Mouse (Mus musculus) neural tube, embryonic 15.5 days (tissue): Measurements from ENCODE around the gene Rad9a. TPM values are rescaled to one million over a fixed set of nuclear protein-coding genes. Genes with fewer than 3 reads are reported as not detected.
A peak's percentile ranks its signal among the peaks of the same experiment; 100 is the strongest.

Experiments
- ATAC-seq: fragments of 200-750 bp; cut with Nextera tagmentation; 2 replicates; pipeline ENCODE4 v1.8.0; 2017; ENCODE audit warnings: mild to moderate bottlenecking, moderate TSS enrichment, moderate library complexity; ENCODE audit not compliant: low FRiP score
- H3K27ac ChIP-seq: fragments of 300-500 bp; sonication (generic); replicated peaks from 2 replicates; pipeline ENCODE4 v1.5.1; 2015; ENCODE audit warnings: mild to moderate bottlenecking, inconsistent platforms
- H3K27me3 ChIP-seq: fragments of 300-500 bp; sonication (generic); replicated peaks from 2 replicates; pipeline ENCODE4 v1.6.1; 2015; ENCODE audit warnings: inconsistent platforms
- H3K36me3 ChIP-seq: fragments of 300-500 bp; sonication (generic); 2 replicates; pipeline ENCODE4 v1.6.1; 2015; ENCODE audit warnings: inconsistent platforms
- H3K4me1 ChIP-seq: fragments of 300-500 bp; sonication (generic); 2 replicates; pipeline ENCODE4 v1.6.1; 2015; ENCODE audit warnings: inconsistent platforms
- H3K4me2 ChIP-seq: fragments of 300-500 bp; sonication (generic); 2 replicates; pipeline ENCODE4 v1.6.1; 2015; ENCODE audit warnings: inconsistent platforms, mild to moderate bottlenecking, moderate library complexity
- H3K4me3 ChIP-seq: fragments of 300-500 bp; sonication (generic); replicated peaks from 2 replicates; pipeline ENCODE4 v1.5.1; 2015; ENCODE audit warnings: mild to moderate bottlenecking, inconsistent platforms
- H3K9ac ChIP-seq: fragments of 300-500 bp; sonication (generic); replicated peaks from 2 replicates; pipeline ENCODE4 v1.6.1; 2015; ENCODE audit warnings: mild to moderate bottlenecking, inconsistent platforms
- H3K9me3 ChIP-seq: fragments of 300-500 bp; sonication (generic); replicated peaks from 2 replicates; pipeline ENCODE4 v1.6.1; 2016; ENCODE audit warnings: inconsistent platforms
- WGBS: fragments of 180-500 bp; shearing (Covaris S2); methylation state at CpG from one replicate; pipeline ENCODE4 v1.1.7; 2015; ENCODE audit warnings: mixed read lengths; 5-methylcytosine and 5-hydroxymethylcytosine counted together
- polyA plus RNA-seq: library from polyadenylated mRNA; unstranded; fragments of >200 nt; fragmentation: Nextera tagmentation; extraction: Ambion mirVana; gene quantifications from 2 replicates; pipeline ENCODE4 v1.2.1, GENCODE M21; 2015

The Rad9a gene
- polyA plus RNA-seq, 1 experiment from 2014 or later = 24.3 TPM

DNA sequence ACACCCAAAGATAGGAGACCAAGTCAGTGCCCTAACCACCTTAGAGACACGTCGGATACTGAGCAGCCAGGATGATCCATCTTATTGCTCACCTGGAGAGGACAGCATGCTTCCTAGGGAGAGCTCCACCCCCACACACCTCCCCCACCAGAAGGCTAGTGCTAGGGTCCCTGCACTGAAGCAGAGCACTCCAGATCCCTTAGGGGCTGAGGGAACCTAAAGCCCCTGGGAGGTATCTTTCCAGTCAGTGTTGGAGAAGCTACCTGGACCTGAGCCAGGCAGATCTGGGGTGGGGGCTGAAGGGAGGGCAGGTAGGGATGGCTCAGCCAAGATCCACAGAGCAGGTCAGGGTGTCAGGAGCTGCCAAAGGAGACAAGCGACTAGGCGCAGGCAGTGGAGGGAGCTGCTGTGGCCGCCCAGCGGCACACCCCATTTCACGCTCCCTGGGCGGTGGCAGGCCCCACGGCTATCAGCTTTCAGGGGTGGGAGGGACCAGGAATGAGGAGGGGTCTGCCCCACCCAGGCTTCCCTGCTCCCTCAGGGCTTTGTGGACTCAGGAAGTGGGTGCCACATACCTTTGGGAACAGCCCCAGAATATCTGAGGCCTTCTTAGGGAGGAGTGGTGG, 28.1 kb upstream of the Rad9a start:
- ATAC-seq = no peak
- Histone ChIP-seq H3K4me2 (no peak overlapping the region), H3K9me3 (no peaks in the 10 kb centered on the region), H3K36me3 (no peaks in the 10 kb centered on the region), H3K27ac (no peak overlapping the region), H3K9ac (no peak overlapping the region), H3K4me3 (no peak overlapping the region), H3K27me3 (peaks cover 24% of the 10 kb centered on the region), H3K4me1 (peaks cover 13% of the 10 kb centered on the region)
- WGBS = 33% methylated on average over 9 of the region's 9 CpGs

GRCm38 (mm10) chr19:4228891-4229290, 27.4 kb upstream of the Rad9a start:
- H3K9ac ChIP-seq = no peak overlapping the region
- ATAC-seq = no peak
- no peak overlapping the region for H3K27ac ChIP-seq
- H3K4me3 ChIP-seq = no peak overlapping the region
- H3K4me2 ChIP-seq = no peak overlapping the region
- 74% methylated on average over 4 of the region's 4 CpGs for WGBS
- peaks cover 13% of the 10 kb centered on the region for H3K4me1 ChIP-seq
- no peaks in the 10 kb centered on the region for H3K9me3 ChIP-seq
- H3K27me3 ChIP-seq = peaks cover 24% of the 10 kb centered on the region
- no peaks in the 10 kb centered on the region for H3K36me3 ChIP-seq

- no peak overlapping the region for H3K4me3 ChIP-seq
- H3K4me2 ChIP-seq = no peak overlapping the region
- no peak overlapping the region for H3K27ac ChIP-seq
- H3K9me3 ChIP-seq = no peaks in the 10 kb centered on the region
- H3K27me3 ChIP-seq = peaks cover 24% of the 10 kb centered on the region
- H3K4me1 ChIP-seq = peaks cover 13% of the 10 kb centered on the region
- WGBS = 25% methylated on average over 8 of the region's 8 CpGs
- H3K36me3 ChIP-seq = no peaks in the 10 kb centered on the region
- no peak for ATAC-seq
- H3K9ac ChIP-seq = no peak overlapping the region
These were observed 26.6 kb upstream of the Rad9a start for GRCm38 (mm10) chr19:4227894-4228678.

GRCm38 (mm10) chr19:4227446-4227845, 26.0 kb upstream of the Rad9a start:
- Histone ChIP-seq H3K4me3 (no peak overlapping the region), H3K27me3 (peaks cover 24% of the 10 kb centered on the region), H3K4me1 (peaks cover 9% of the 10 kb centered on the region), H3K9me3 (no peaks in the 10 kb centered on the region), H3K4me2 (no peak overlapping the region), H3K9ac (no peak overlapping the region), H3K27ac (no peak overlapping the region), H3K36me3 (no peaks in the 10 kb centered on the region)
- WGBS = 71% methylated on average over 5 of the region's 5 CpGs
- no peak for ATAC-seq

- Histone ChIP-seq H3K9me3 (no peaks in the 10 kb centered on the region), H3K27ac (no peak overlapping the region), H3K27me3 (peaks cover 24% of the 10 kb centered on the region), H3K4me3 (no peak overlapping the region), H3K9ac (no peak overlapping the region), H3K4me1 (peaks cover 12% of the 10 kb centered on the region), H3K36me3 (no peaks in the 10 kb centered on the region), H3K4me2 (no peak overlapping the region)
- no peak for ATAC-seq
- 92% methylated on average over 7 of the region's 7 CpGs for WGBS
These were observed 25.3 kb upstream of the Rad9a start for GRCm38 (mm10) chr19:4226779-4227178.

- Histone ChIP-seq H3K27me3 (peaks cover 19% of the 10 kb centered on the region), H3K4me1 (peaks cover 26% of the 10 kb centered on the region), H3K9me3 (no peaks in the 10 kb centered on the region), H3K9ac (no peak overlapping the region), H3K36me3 (no peaks in the 10 kb centered on the region), H3K4me3 (no peak overlapping the region), H3K4me2 (no peak overlapping the region), H3K27ac (no peak overlapping the region; the same call in 1 of the 2 replicates)
- 74% methylated on average over 11 of the region's 11 CpGs for WGBS
- peak; percentile 45; the same call in 1 of the 2 replicates for ATAC-seq
These were observed 20.7 kb upstream of the Rad9a start for GRCm38 (mm10) chr19:4222165-4222564.

DNA sequence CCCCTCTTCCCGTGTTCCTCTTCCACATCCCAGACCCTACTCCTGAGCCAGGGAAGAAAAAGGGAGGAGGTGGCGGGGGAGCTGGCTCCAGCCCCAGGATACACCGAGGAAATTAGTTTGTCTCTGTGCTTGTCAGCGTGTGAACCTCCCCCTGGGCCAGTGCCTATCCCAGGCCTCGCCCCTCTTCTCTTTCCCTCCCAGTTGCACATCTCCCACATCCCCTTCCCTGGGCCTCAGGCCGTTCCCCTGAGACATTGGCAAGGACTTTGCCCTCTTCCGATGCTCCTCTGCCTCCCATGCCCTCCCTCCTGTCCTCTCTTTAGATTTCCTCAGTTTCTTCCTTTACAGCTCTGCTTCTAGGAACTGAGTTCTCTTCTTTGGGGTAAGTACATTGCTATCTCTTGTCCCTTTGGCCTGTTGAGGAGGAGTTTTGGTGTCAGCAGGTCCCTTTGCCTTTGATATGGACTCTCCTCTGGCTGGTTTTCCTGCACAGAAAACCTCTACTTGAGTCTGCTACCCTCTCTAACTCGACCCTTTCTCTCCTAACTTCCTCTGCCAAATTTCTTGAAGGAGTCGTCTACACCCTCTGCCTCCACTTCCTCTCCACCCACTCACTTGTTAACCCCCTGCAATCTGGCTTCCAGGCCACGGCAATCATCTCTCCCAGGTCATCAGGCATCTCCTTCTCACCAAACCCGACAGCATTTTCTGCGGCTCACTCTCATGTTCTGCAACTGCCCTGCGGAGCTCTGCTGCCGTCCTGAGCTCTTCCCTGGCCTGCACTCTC, 19.7 kb upstream of the Rad9a start:
- H3K4me3 ChIP-seq = no peak overlapping the region
- peaks cover 23% of the 10 kb centered on the region for H3K27me3 ChIP-seq
- H3K9me3 ChIP-seq = no peaks in the 10 kb centered on the region
- no peaks in the 10 kb centered on the region for H3K36me3 ChIP-seq
- 43% methylated on average over 14 of the region's 14 CpGs for WGBS
- H3K4me1 ChIP-seq = peaks cover 31% of the 10 kb centered on the region
- ATAC-seq = no peak
- no peak overlapping the region for H3K4me2 ChIP-seq
- H3K9ac ChIP-seq = no peak overlapping the region
- no peak overlapping the region for H3K27ac ChIP-seq

- Histone ChIP-seq H3K4me1 (peaks cover 36% of the 10 kb centered on the region), H3K9me3 (no peaks in the 10 kb centered on the region), H3K27me3 (peaks cover 27% of the 10 kb centered on the region), H3K36me3 (no peaks in the 10 kb centered on the region), H3K27ac (no peak overlapping the region), H3K4me2 (no peak overlapping the region), H3K4me3 (no peak overlapping the region), H3K9ac (no peak overlapping the region)
- no peak for ATAC-seq
- 45% methylated on average over 4 of the region's 4 CpGs for WGBS
These were observed 19.0 kb upstream of the Rad9a start for GRCm38 (mm10) chr19:4220416-4220815.

DNA sequence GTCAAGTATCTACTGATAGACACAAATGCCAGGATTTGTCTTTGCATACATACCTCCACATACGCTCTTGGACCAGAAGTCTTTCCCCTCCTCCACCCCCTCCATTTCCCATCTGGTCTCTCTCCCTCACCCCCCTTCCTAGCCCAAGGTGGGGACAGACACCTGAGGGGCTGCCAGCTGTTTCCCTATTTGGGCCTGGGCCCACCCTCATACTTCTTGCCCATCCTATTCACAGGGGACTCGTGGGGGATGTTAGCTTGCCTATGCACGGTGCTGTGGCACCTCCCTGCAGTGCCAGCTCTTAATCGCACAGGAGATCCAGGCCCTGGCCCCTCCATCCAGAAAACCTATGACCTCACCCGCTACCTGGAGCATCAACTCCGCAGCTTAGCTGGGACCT, 18.5 kb upstream of the Rad9a start:
- WGBS = 82% methylated on average over 6 of the region's 6 CpGs
- Histone ChIP-seq H3K4me3 (no peak overlapping the region), H3K9me3 (no peaks in the 10 kb centered on the region), H3K4me1 (peaks cover 41% of the 10 kb centered on the region), H3K4me2 (no peak overlapping the region), H3K36me3 (no peaks in the 10 kb centered on the region), H3K27me3 (peaks cover 27% of the 10 kb centered on the region), H3K27ac (no peak overlapping the region), H3K9ac (no peak overlapping the region)
- ATAC-seq = no peak

GRCm38 (mm10) chr19:4218784-4219183, 17.3 kb upstream of the Rad9a start:
- Histone ChIP-seq H3K4me2 (no peak overlapping the region), H3K4me1 (peaks cover 53% of the 10 kb centered on the region)
- WGBS = 85% methylated on average over 1 of the region's 1 CpGs

GRCm38 (mm10) chr19:4218293-4218692, 16.8 kb upstream of the Rad9a start:
- peaks cover 39% of the 10 kb centered on the region for H3K27me3 ChIP-seq

More at GRCm38 (mm10) chr19:4218784-4219183, 17.3 kb upstream of the Rad9a start:
- no peak overlapping the region for H3K4me3 ChIP-seq
- H3K9me3 ChIP-seq = no peaks in the 10 kb centered on the region
- H3K27me3 ChIP-seq = peaks cover 34% of the 10 kb centered on the region
- H3K36me3 ChIP-seq = no peaks in the 10 kb centered on the region
- ATAC-seq = no peak
- no peak overlapping the region for H3K27ac ChIP-seq
- no peak overlapping the region for H3K9ac ChIP-seq

More at GRCm38 (mm10) chr19:4218293-4218692, 16.8 kb upstream of the Rad9a start:
- Histone ChIP-seq H3K9me3 (no peaks in the 10 kb centered on the region), H3K27ac (no peak overlapping the region), H3K4me3 (no peak overlapping the region), H3K4me1 (peaks cover 57% of the 10 kb centered on the region), H3K9ac (no peak overlapping the region), H3K4me2 (no peak overlapping the region), H3K36me3 (no peaks in the 10 kb centered on the region)
- no peak for ATAC-seq
- 92% methylated on average over 6 of the region's 11 CpGs for WGBS
